In the genomic region with DNA sequence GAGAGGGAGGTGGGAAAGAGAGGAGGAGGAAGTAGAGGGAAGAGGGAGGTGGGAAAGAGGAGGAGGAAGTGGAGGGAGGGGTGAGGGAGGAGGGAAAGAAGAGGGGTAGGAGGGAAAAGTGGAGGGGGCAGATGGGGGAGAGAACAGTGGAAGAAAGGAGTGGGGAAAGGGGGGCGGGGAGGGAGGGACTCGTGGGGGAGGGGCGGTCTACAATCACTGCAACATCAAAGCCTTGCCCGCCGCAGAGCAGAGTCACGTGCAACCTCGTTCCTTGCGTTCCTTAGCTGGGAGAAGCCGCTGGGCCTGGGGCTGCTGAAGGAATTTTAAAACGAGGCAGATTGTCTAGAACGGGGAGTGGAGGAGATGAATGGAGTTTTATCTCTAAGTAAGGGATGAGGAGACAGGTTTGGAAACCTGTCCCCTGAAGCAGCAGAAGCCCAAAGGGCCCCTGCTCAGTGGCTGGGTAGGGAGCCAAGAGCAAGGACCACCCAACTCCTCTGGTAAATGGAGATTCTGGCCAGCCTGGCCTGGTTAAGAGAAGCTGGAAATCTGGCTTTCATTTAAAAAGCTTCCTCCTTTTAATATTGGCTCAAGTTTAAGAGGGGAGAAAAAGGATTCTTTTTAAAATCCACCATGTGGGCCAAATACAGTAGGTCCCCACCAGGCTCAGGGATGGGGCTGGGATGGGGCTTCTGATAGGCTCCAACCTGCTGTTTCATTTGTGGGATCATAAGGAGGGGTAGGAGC, we compare ENCODE assay signal across 9 mouse cellular contexts.
DNase-seq lines count a peak whose midpoint lies in the region; ATAC-seq and TF ChIP-seq lines count a peak whose summit lies in the region.
"Had no signal": no experiment of that assay in that cellular context is flagged by ENCODE, and none has a peak within 500 bp of the region (broad histone marks: within the 10 kb centered on the region; RNA-seq: fewer than 3 reads in every experiment).

No protein-coding gene starts in this region.

- ATAC-seq in lung, embryonic 15.5 days (ENCODE audit: borderline replicate concordance, extremely low read depth, low FRiP score, low TSS enrichment) = no peak
- no peak for ATAC-seq in embryonic facial prominence, embryonic 12.5 days (ENCODE audit: insufficient number of reproducible peaks, insufficient read depth, low FRiP score, low TSS enrichment)
- no peak for ATAC-seq in neural tube, embryonic 14.5 days (ENCODE audit: low read depth)

- no peak overlapping the region for H3K9ac ChIP-seq in lung, embryonic 15.5 days
- H3K9ac ChIP-seq in embryonic facial prominence, embryonic 12.5 days = no peak overlapping the region
- 0 out of 2 replicates have a peak overlapping the region, but pooled peaks have one; percentile 16 for H3K9ac ChIP-seq in neural tube, embryonic 14.5 days (replicated peaks; ENCODE audit: low read depth, low read length)

- H3K27ac ChIP-seq in lung, embryonic 15.5 days = peak overlapping the region; percentile 83
- H3K27ac ChIP-seq in embryonic facial prominence, embryonic 12.5 days = peak overlapping the region; percentile 92
- H3K27ac ChIP-seq in neural tube, embryonic 14.5 days (ENCODE audit: low read depth, low read length) = 0 out of 2 replicates have a peak overlapping the region, but pooled peaks have one; percentile 62

- peaks cover 5% of the 10 kb centered on the region; the same call in 1 of the 2 replicates for H3K27me3 ChIP-seq in lung, embryonic 15.5 days
- H3K27me3 ChIP-seq in embryonic facial prominence, embryonic 12.5 days = no peaks in the 10 kb centered on the region
- peaks cover 2% of the 10 kb centered on the region; the same call in 1 of the 2 replicates for H3K27me3 ChIP-seq in neural tube, embryonic 14.5 days (ENCODE audit: control insufficient read depth, insufficient read depth, low read length)

- no peak for TF ChIP-seq CTCF in lung, adult 2 months (IDR thresholded peaks at IDR 0.05; ENCODE audit: insufficient read depth, low read length)

- H3K4me3 ChIP-seq in lung, embryonic 15.5 days = no peak overlapping the region
- H3K4me3 ChIP-seq in lung, adult 2 months (replicated peaks; ENCODE audit: extremely low read depth, low read depth, low read length) = no peak overlapping the region
- H3K4me3 ChIP-seq in embryonic facial prominence, embryonic 12.5 days = no peak overlapping the region
- H3K4me3 ChIP-seq in neural tube, embryonic 14.5 days (ENCODE audit: low read depth, low read length) = no peak overlapping the region

- no peaks in the 10 kb centered on the region for H3K9me3 ChIP-seq in lung, embryonic 15.5 days
- no peaks in the 10 kb centered on the region for H3K9me3 ChIP-seq in embryonic facial prominence, embryonic 12.5 days
- no peaks in the 10 kb centered on the region for H3K9me3 ChIP-seq in neural tube, embryonic 14.5 days (ENCODE audit: control insufficient read depth, low read length)

- peak overlapping the region; percentile 29 for H3K4me2 ChIP-seq in lung, embryonic 15.5 days
- peak overlapping the region; percentile 28 for H3K4me2 ChIP-seq in embryonic facial prominence, embryonic 12.5 days (replicated peaks)
- no peak overlapping the region; the same call in 1 of the 2 replicates for H3K4me2 ChIP-seq in neural tube, embryonic 14.5 days (ENCODE audit: low read depth, low read length)

- peaks cover 93% of the 10 kb centered on the region for H3K4me1 ChIP-seq in lung, embryonic 15.5 days
- H3K4me1 ChIP-seq in lung, adult 2 months (ENCODE audit: control insufficient read depth, insufficient read depth, low read length) = peaks cover 4% of the 10 kb centered on the region; the same call in 1 of the 2 replicates
- H3K4me1 ChIP-seq in embryonic facial prominence, embryonic 12.5 days = peaks cover 90% of the 10 kb centered on the region
- H3K4me1 ChIP-seq in neural tube, embryonic 14.5 days (ENCODE audit: control insufficient read depth, insufficient read depth, low read length) = peaks cover 91% of the 10 kb centered on the region

- DNase-seq in lung, adult 2 months = no peak
- peak; percentile 44 for DNase-seq in hindlimb bud, embryonic 11.5 days (ENCODE audit: extremely low spot score, low read depth, low spot score)
- DNase-seq in cerebellum, postnatal 36 days = no peak
- no peak for DNase-seq in urinary bladder, adult 2 months (ENCODE audit: low spot score)
- DNase-seq in kidney, adult 18-20 months = no peak
- DNase-seq: kidney, adult 8-10 months had no signal

- WGBS in lung, embryonic 15.5 days = 2% methylated on average over 10 of the region's 11 CpGs
- 4% methylated on average over 10 of the region's 11 CpGs for WGBS in lung, adult 2 months
- under 1% methylated on average over 9 of the region's 11 CpGs for WGBS in embryonic facial prominence, embryonic 12.5 days
- WGBS in neural tube, embryonic 14.5 days = 0% methylated on average over 11 of the region's 11 CpGs

- TF ChIP-seq POLR2A in lung, adult 2 months (IDR thresholded peaks at IDR 0.05; ENCODE audit: borderline replicate concordance, extremely low read depth, low read depth, low read length) = no peak

- H3K36me3 ChIP-seq in lung, embryonic 15.5 days = no peaks in the 10 kb centered on the region
- no peaks in the 10 kb centered on the region for H3K36me3 ChIP-seq in embryonic facial prominence, embryonic 12.5 days
- no peaks in the 10 kb centered on the region for H3K36me3 ChIP-seq in neural tube, embryonic 14.5 days (ENCODE audit: control insufficient read depth, insufficient read depth, low read length)
